Mouse (Mus musculus): Measurements from ENCODE around the gene Fam107b. TPM values are rescaled to one million over a fixed set of nuclear protein-coding genes. Genes with fewer than 3 reads are reported as not detected.

Gene Fam107b
- polyA plus RNA-seq (2017; shearing (Covaris generic)): 403 TPM

GRCm38 (mm10) chr2:3570186-3570585, at the start of gene Fam107b:
Gene Fam107b (plus strand): TSS chr2:3570488.

Other genes starting within 250 kb of the Fam107b start
- gene Rpp38, start 237.8 kb upstream of the Fam107b start, polyA plus RNA-seq (2017; shearing (Covaris generic)): 24.1 TPM
- not detected for gene Acbd7, start 234.3 kb upstream of the Fam107b start, polyA plus RNA-seq (2017; shearing (Covaris generic))
- gene Olah, start 173.3 kb upstream of the Fam107b start, polyA plus RNA-seq (2017; shearing (Covaris generic)): not detected
- gene Meig1, start 147.8 kb upstream of the Fam107b start, polyA plus RNA-seq (2017; shearing (Covaris generic)): not detected
- 22.8 TPM for gene Dclre1c, start 146.4 kb upstream of the Fam107b start, polyA plus RNA-seq (2017; shearing (Covaris generic))
- gene Suv39h2, start 95.5 kb upstream of the Fam107b start, polyA plus RNA-seq (2017; shearing (Covaris generic)): 0.50 TPM
- 6.8 TPM for gene Gm45902, start 57.7 kb upstream of the Fam107b start, polyA plus RNA-seq (2017; shearing (Covaris generic))
- 129 TPM for gene Hspa14, start 57.7 kb upstream of the Fam107b start, polyA plus RNA-seq (2017; shearing (Covaris generic))
- gene Cdnf, start 57.5 kb upstream of the Fam107b start, polyA plus RNA-seq (2017; shearing (Covaris generic)): 0.96 TPM

Data from CD4-positive, CD25-positive, alpha-beta regulatory T cell, adult 9 weeks (primary cell).